Mouse (Mus musculus): Measurements from ENCODE around the gene Spg11.

DNA sequence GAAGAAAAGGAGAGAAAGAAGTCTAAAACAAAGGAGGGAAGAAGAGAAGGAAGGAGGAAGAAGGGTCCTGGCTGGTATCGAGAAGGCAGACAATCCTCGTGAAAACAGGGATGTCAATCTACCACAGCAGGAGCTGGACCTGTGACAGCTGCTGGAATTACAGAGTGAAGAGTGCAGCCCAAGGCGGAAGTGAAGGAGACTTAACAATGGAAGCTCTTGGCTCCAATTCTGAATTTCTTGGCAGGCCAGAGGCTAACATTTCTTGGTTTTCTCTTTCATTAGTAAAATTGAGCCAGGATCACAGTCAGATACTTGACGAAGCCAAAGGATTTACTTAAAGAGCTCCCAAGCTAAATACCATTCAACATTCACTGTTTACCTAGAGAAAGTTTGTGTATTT is 31.7 kb downstream of the Spg11 start:
- TF ChIP-seq CTCF (IDR thresholded peaks at IDR 0.05; ENCODE audit: borderline replicate concordance, control insufficient read depth, extremely low read depth, insufficient read depth, low read length, poor library complexity) (no peak), POLR2A (IDR thresholded peaks at IDR 0.05; ENCODE audit: control insufficient read depth, extremely low read depth, insufficient read depth, low read length, poor library complexity) (no peak)

Data from thymus, adult 2 months (tissue).